Mouse (Mus musculus) small intestine, adult 2 months (tissue): Measurements from ENCODE around the gene Fam207a. TPM values are rescaled to one million over a fixed set of nuclear protein-coding genes. Genes with fewer than 3 reads are reported as not detected.

Experiments
- H3K27ac ChIP-seq: fragments of 200-500 bp; 2 replicates; pipeline ENCODE4 v1.5.1; 2012; ENCODE audit warnings: low read depth, low read length, control low read depth, inconsistent platforms; ENCODE audit not compliant: insufficient read depth
- H3K27me3 ChIP-seq: fragments of 200-500 bp; 2 replicates; pipeline ENCODE4 v1.6.1; 2012; ENCODE audit warnings: mild to moderate bottlenecking, moderate library complexity, low read length, inconsistent platforms; ENCODE audit not compliant: control insufficient read depth, insufficient read depth
- H3K36me3 ChIP-seq: fragments of 200-500 bp; 2 replicates; pipeline ENCODE4 v1.6.1; 2012; ENCODE audit warnings: mild to moderate bottlenecking, low read length, control low read depth, inconsistent platforms; ENCODE audit not compliant: control insufficient read depth, insufficient read depth
- H3K4me1 ChIP-seq: fragments of 200-500 bp; 2 replicates; pipeline ENCODE4 v1.6.1; 2012; ENCODE audit warnings: low read length, inconsistent platforms, mixed read lengths; ENCODE audit not compliant: control insufficient read depth, insufficient read depth, insufficient read length
- H3K4me3 ChIP-seq: fragments of 200-500 bp; 2 replicates; pipeline ENCODE4 v1.5.1; 2012; ENCODE audit warnings: low read depth, mild to moderate bottlenecking, control low read depth, inconsistent platforms, low read length, moderate library complexity
- CTCF ChIP-seq: fragments of 200-500 bp; IDR thresholded peaks from 2 replicates; pipeline ENCODE4 v1.5.1; 2012; ENCODE audit warnings: low read depth, mild to moderate bottlenecking, control low read depth, inconsistent platforms, low read length, moderate library complexity, mixed read lengths; ENCODE audit not compliant: insufficient replicate concordance, insufficient read length; ENCODE audit errors: extremely low read depth
- POLR2A ChIP-seq: fragments of 200-500 bp; IDR thresholded peaks from 2 replicates; pipeline ENCODE4 v1.6.1; 2012; ENCODE audit warnings: low read depth, mild to moderate bottlenecking, control low read depth, inconsistent platforms, low read length, moderate library complexity
- WGBS: fragments of 180-500 bp; shearing (Covaris S2); methylation state at CpG from one replicate; pipeline ENCODE4 v1.1.7; 2018; 5-methylcytosine and 5-hydroxymethylcytosine counted together
- polyA plus RNA-seq: library from polyadenylated mRNA; depleted of rRNA; stranded (reverse); fragments of >200 nt; gene quantifications from 2 replicates; pipeline ENCODE4 v1.2.3, GENCODE M21; 2012

Gene Fam207a
- polyA plus RNA-seq, 1 experiment: 36.4 TPM

GRCm38 (mm10) chr10:77531026-77532019 lies 15.7 kb upstream of the Fam207a start:
- 75% methylated on average over 6 of the region's 6 CpGs for WGBS
- Histone ChIP-seq H3K27me3 (no peaks in the 10 kb centered on the region), H3K36me3 (no peaks in the 10 kb centered on the region), H3K27ac (0 out of 2 replicates have a peak overlapping the region, but pooled peaks have one; percentile 22), H3K4me3 (peak overlapping the region; percentile 47), H3K4me1 (peaks cover 4% of the 10 kb centered on the region; the same call in 1 of the 2 replicates)
- TF ChIP-seq POLR2A: no peak
- no peak for TF ChIP-seq CTCF

- Histone ChIP-seq H3K4me1 (peaks cover 4% of the 10 kb centered on the region; the same call in 1 of the 2 replicates), H3K27ac (peak within 1 kb of the TSS; percentile 22; the same call in 1 of the 2 replicates), H3K36me3 (no peaks in the 10 kb centered on the region), H3K27me3 (no peaks in the 10 kb centered on the region), H3K4me3 (peak within 1 kb of the TSS; percentile 47)
- TF ChIP-seq POLR2A (peak; percentile 18; the same call in 1 of the 2 replicates), CTCF (no peak)
- WGBS: 54% methylated on average over 9 of the region's 9 CpGs
These were observed 14.6 kb upstream of the Fam207a start, which contains the start of gene Itgb2 for GRCm38 (mm10) chr10:77530140-77530539. TSS of gene Itgb2 (plus strand) at chr10:77530252.

- WGBS: 42% methylated on average over 6 of the region's 6 CpGs
- no peak overlapping the region for H3K4me3 ChIP-seq
- TF ChIP-seq POLR2A (no peak), CTCF (no peak)
- peak overlapping the region; percentile 72; the same call in 1 of the 2 replicates for H3K27ac ChIP-seq
- peaks cover 4% of the 10 kb centered on the region; the same call in 1 of the 2 replicates for H3K4me1 ChIP-seq
- no peaks in the 10 kb centered on the region for H3K36me3 ChIP-seq
- no peaks in the 10 kb centered on the region for H3K27me3 ChIP-seq
These were observed 13.0 kb upstream of the Fam207a start for GRCm38 (mm10) chr10:77528634-77529033.

- Histone ChIP-seq H3K4me3 (no peak overlapping the region), H3K36me3 (no peaks in the 10 kb centered on the region), H3K4me1 (peaks cover 4% of the 10 kb centered on the region; the same call in 1 of the 2 replicates), H3K27me3 (no peaks in the 10 kb centered on the region), H3K27ac (no peak overlapping the region)
- WGBS: 70% methylated on average over 2 of the region's 2 CpGs
- TF ChIP-seq POLR2A (no peak), CTCF (no peak)
These were observed 10.9 kb upstream of the Fam207a start for GRCm38 (mm10) chr10:77526488-77526887.

GRCm38 (mm10) chr10:77523321-77523720 lies 7.7 kb upstream of the Fam207a start:
- H3K36me3 ChIP-seq: no peaks in the 10 kb centered on the region
- WGBS: 51% methylated on average over 7 of the region's 7 CpGs
- no peaks in the 10 kb centered on the region for H3K27me3 ChIP-seq
- peaks cover 1% of the 10 kb centered on the region; the same call in 1 of the 2 replicates for H3K4me1 ChIP-seq
- TF ChIP-seq CTCF (no peak), POLR2A (no peak)
- no peak overlapping the region for H3K4me3 ChIP-seq
- H3K27ac ChIP-seq: no peak overlapping the region

GRCm38 (mm10) chr10:77522746-77523145 lies 7.2 kb upstream of the Fam207a start:
- H3K4me3 ChIP-seq: peak overlapping the region; percentile 34
- H3K27ac ChIP-seq: no peak overlapping the region
- no peak for TF ChIP-seq POLR2A
- TF ChIP-seq CTCF: no peak

More at GRCm38 (mm10) chr10:77522746-77523145, 7.2 kb upstream of the Fam207a start:
- Histone ChIP-seq H3K27me3 (no peaks in the 10 kb centered on the region), H3K4me1 (no peaks in the 10 kb centered on the region), H3K36me3 (no peaks in the 10 kb centered on the region)
- 61% methylated on average over 12 of the region's 12 CpGs for WGBS
